Mouse (Mus musculus): ENCODE measurements around the gene Mapk6. TPM values are rescaled to one million over a fixed set of nuclear protein-coding genes. Genes with fewer than 3 reads are reported as not detected.
"Not testable (repeated sequence)": the region's sequence is repeated elsewhere in the genome, so short reads cannot be mapped to it uniquely, and the experiment has no call there.

Mapk6 gene
- polyA plus RNA-seq, 1 experiment from 2014 or later = 139 TPM

GRCm38 (mm10) chr9:75363702-75364101 lies 46.1 kb downstream of the Mapk6 start:
- H3K9ac ChIP-seq; H3K27ac ChIP-seq; H3K4me2 ChIP-seq; H3K36me3 ChIP-seq (ENCODE audit: poor library complexity, severe bottlenecking); H3K4me3 ChIP-seq; H3K9me3 ChIP-seq (replicated peaks); H3K27me3 ChIP-seq; ATAC-seq; H3K4me1 ChIP-seq: not testable (repeated sequence)
- WGBS = 64% methylated on average over 7 of the region's 7 CpGs

GRCm38 (mm10) chr9:75363001-75363400 lies 46.8 kb downstream of the Mapk6 start:
- no peaks in the 10 kb centered on the region for H3K36me3 ChIP-seq (ENCODE audit: poor library complexity, severe bottlenecking)
- H3K4me3 ChIP-seq = no peak overlapping the region
- no peak overlapping the region for H3K9ac ChIP-seq
- ATAC-seq = no peak
- H3K4me1 ChIP-seq = no peaks in the 10 kb centered on the region
- H3K9me3 ChIP-seq (replicated peaks) = no peaks in the 10 kb centered on the region
- 88% methylated on average over 5 of the region's 5 CpGs for WGBS
- H3K4me2 ChIP-seq = no peak overlapping the region
- H3K27me3 ChIP-seq = no peaks in the 10 kb centered on the region
- no peak overlapping the region for H3K27ac ChIP-seq

- no peaks in the 10 kb centered on the region for H3K4me1 ChIP-seq
- H3K36me3 ChIP-seq (ENCODE audit: poor library complexity, severe bottlenecking) = no peaks in the 10 kb centered on the region
- no peak overlapping the region for H3K4me3 ChIP-seq
- no peak overlapping the region for H3K9ac ChIP-seq
- no peak overlapping the region for H3K4me2 ChIP-seq
- no peak overlapping the region for H3K27ac ChIP-seq
- no peaks in the 10 kb centered on the region for H3K27me3 ChIP-seq
- no peaks in the 10 kb centered on the region for H3K9me3 ChIP-seq (replicated peaks)
- ATAC-seq = no peak
- 91% methylated on average over 4 of the region's 4 CpGs for WGBS
These were observed 47.6 kb downstream of the Mapk6 start for GRCm38 (mm10) chr9:75362201-75362600.

GRCm38 (mm10) chr9:75361699-75362098 lies 48.1 kb downstream of the Mapk6 start:
- H3K27ac ChIP-seq = no peak overlapping the region
- H3K4me1 ChIP-seq = no peaks in the 10 kb centered on the region
- H3K4me3 ChIP-seq = no peak overlapping the region
- H3K9ac ChIP-seq = no peak overlapping the region
- no peak overlapping the region for H3K4me2 ChIP-seq
- no peaks in the 10 kb centered on the region for H3K36me3 ChIP-seq (ENCODE audit: poor library complexity, severe bottlenecking)
- no peaks in the 10 kb centered on the region for H3K9me3 ChIP-seq (replicated peaks)
- 43% methylated on average over 5 of the region's 5 CpGs for WGBS
- no peaks in the 10 kb centered on the region for H3K27me3 ChIP-seq
- ATAC-seq = no peak

- WGBS = 81% methylated on average over 9 of the region's 9 CpGs
- Histone ChIP-seq H3K27ac (no peak overlapping the region), H3K4me2 (no peak overlapping the region), H3K27me3 (no peaks in the 10 kb centered on the region), H3K4me1 (no peaks in the 10 kb centered on the region), H3K9me3 (replicated peaks) (no peaks in the 10 kb centered on the region), H3K4me3 (no peak overlapping the region), H3K36me3 (ENCODE audit: poor library complexity, severe bottlenecking) (no peaks in the 10 kb centered on the region), H3K9ac (no peak overlapping the region)
- ATAC-seq = no peak
These were observed 52.6 kb downstream of the Mapk6 start for GRCm38 (mm10) chr9:75357087-75357654.

GRCm38 (mm10) chr9:75355783-75356182 lies 54.0 kb downstream of the Mapk6 start:
- Histone ChIP-seq H3K27me3 (no peaks in the 10 kb centered on the region), H3K9me3 (replicated peaks) (no peaks in the 10 kb centered on the region), H3K36me3 (ENCODE audit: poor library complexity, severe bottlenecking) (no peaks in the 10 kb centered on the region), H3K27ac (no peak overlapping the region), H3K9ac (no peak overlapping the region), H3K4me2 (no peak overlapping the region), H3K4me1 (no peaks in the 10 kb centered on the region), H3K4me3 (no peak overlapping the region)
- no peak for ATAC-seq
- 88% methylated on average over 4 of the region's 4 CpGs for WGBS

- Histone ChIP-seq H3K9ac (no peak overlapping the region), H3K36me3 (ENCODE audit: poor library complexity, severe bottlenecking) (no peaks in the 10 kb centered on the region), H3K27me3 (no peaks in the 10 kb centered on the region), H3K9me3 (replicated peaks) (no peaks in the 10 kb centered on the region), H3K4me3 (no peak overlapping the region), H3K4me1 (no peaks in the 10 kb centered on the region), H3K27ac (no peak overlapping the region), H3K4me2 (no peak overlapping the region)
- ATAC-seq = no peak
- WGBS = 80% methylated on average over 8 of the region's 8 CpGs
These were observed 56.7 kb downstream of the Mapk6 start for GRCm38 (mm10) chr9:75353094-75353493.

GRCm38 (mm10) chr9:75348641-75349040 lies 61.2 kb downstream of the Mapk6 start:
- 19% methylated on average over 3 of the region's 3 CpGs for WGBS
- no peak overlapping the region for H3K4me3 ChIP-seq
- H3K4me1 ChIP-seq = no peaks in the 10 kb centered on the region
- H3K4me2 ChIP-seq = no peak overlapping the region
- H3K36me3 ChIP-seq (ENCODE audit: poor library complexity, severe bottlenecking) = peaks cover 11% of the 10 kb centered on the region
- H3K9ac ChIP-seq = no peak overlapping the region
- no peaks in the 10 kb centered on the region for H3K27me3 ChIP-seq
- no peak for ATAC-seq
- H3K9me3 ChIP-seq (replicated peaks) = no peaks in the 10 kb centered on the region
- H3K27ac ChIP-seq = no peak overlapping the region

- 96% methylated on average over 17 of the region's 17 CpGs for WGBS
- H3K4me2 ChIP-seq = no peak overlapping the region
- H3K4me1 ChIP-seq = no peaks in the 10 kb centered on the region
- no peak for ATAC-seq
- no peaks in the 10 kb centered on the region for H3K27me3 ChIP-seq
- H3K9ac ChIP-seq = no peak overlapping the region
- H3K4me3 ChIP-seq = no peak overlapping the region
- no peak overlapping the region for H3K27ac ChIP-seq
- H3K36me3 ChIP-seq (ENCODE audit: poor library complexity, severe bottlenecking) = peaks cover 15% of the 10 kb centered on the region
- no peaks in the 10 kb centered on the region for H3K9me3 ChIP-seq (replicated peaks)
These were observed 61.7 kb downstream of the Mapk6 start for GRCm38 (mm10) chr9:75348066-75348465.

GRCm38 (mm10) chr9:75347458-75347857 lies 62.3 kb downstream of the Mapk6 start, which contains the start of gene Bcl2l10:
Gene Bcl2l10 (plus strand): TSS chr9:75347758.
- WGBS = 97% methylated on average over 5 of the region's 5 CpGs
- H3K27me3 ChIP-seq = no peaks in the 10 kb centered on the region

GRCm38 (mm10) chr9:75342433-75342832 lies 67.4 kb downstream of the Mapk6 start:
- 90% methylated on average over 4 of the region's 4 CpGs for WGBS
- Histone ChIP-seq H3K9me3 (replicated peaks) (no peaks in the 10 kb centered on the region), H3K9ac (no peak overlapping the region), H3K4me3 (no peak overlapping the region), H3K27ac (no peak overlapping the region), H3K36me3 (ENCODE audit: poor library complexity, severe bottlenecking) (peaks cover 54% of the 10 kb centered on the region), H3K27me3 (no peaks in the 10 kb centered on the region), H3K4me2 (no peak overlapping the region), H3K4me1 (no peaks in the 10 kb centered on the region)
- ATAC-seq = no peak

More at GRCm38 (mm10) chr9:75347458-75347857, 62.3 kb downstream of the Mapk6 start, which contains the start of gene Bcl2l10:
- Histone ChIP-seq H3K9ac (no peak within 1 kb of the TSS), H3K4me2 (no peak within 1 kb of the TSS), H3K4me3 (no peak within 1 kb of the TSS), H3K36me3 (ENCODE audit: poor library complexity, severe bottlenecking) (peaks cover 18% of the 10 kb centered on the region), H3K9me3 (replicated peaks) (no peaks in the 10 kb centered on the region), H3K4me1 (no peaks in the 10 kb centered on the region), H3K27ac (no peak within 1 kb of the TSS)
- ATAC-seq = no peak

- WGBS = 97% methylated on average over 6 of the region's 6 CpGs
- no peaks in the 10 kb centered on the region for H3K27me3 ChIP-seq
- H3K9me3 ChIP-seq (replicated peaks) = no peaks in the 10 kb centered on the region
- no peak overlapping the region for H3K4me2 ChIP-seq
- no peaks in the 10 kb centered on the region for H3K4me1 ChIP-seq
- no peak overlapping the region for H3K9ac ChIP-seq
- peaks cover 81% of the 10 kb centered on the region for H3K36me3 ChIP-seq (ENCODE audit: poor library complexity, severe bottlenecking)
- no peak for ATAC-seq
- H3K27ac ChIP-seq = no peak overlapping the region
- H3K4me3 ChIP-seq = no peak overlapping the region
These were observed 71.8 kb downstream of the Mapk6 start for GRCm38 (mm10) chr9:75338016-75338415.

GRCm38 (mm10) chr9:75334440-75334839 lies 75.4 kb downstream of the Mapk6 start:
- 87% methylated on average over 4 of the region's 4 CpGs for WGBS
- Histone ChIP-seq H3K36me3 (ENCODE audit: poor library complexity, severe bottlenecking) (peaks cover 91% of the 10 kb centered on the region), H3K9ac (no peak overlapping the region), H3K4me3 (no peak overlapping the region), H3K4me1 (no peaks in the 10 kb centered on the region), H3K27me3 (no peaks in the 10 kb centered on the region), H3K27ac (no peak overlapping the region), H3K4me2 (no peak overlapping the region), H3K9me3 (replicated peaks) (no peaks in the 10 kb centered on the region)
- no peak for ATAC-seq
